Mouse (Mus musculus): ENCODE results near the gene Pzp.

Pzp gene

DNA sequence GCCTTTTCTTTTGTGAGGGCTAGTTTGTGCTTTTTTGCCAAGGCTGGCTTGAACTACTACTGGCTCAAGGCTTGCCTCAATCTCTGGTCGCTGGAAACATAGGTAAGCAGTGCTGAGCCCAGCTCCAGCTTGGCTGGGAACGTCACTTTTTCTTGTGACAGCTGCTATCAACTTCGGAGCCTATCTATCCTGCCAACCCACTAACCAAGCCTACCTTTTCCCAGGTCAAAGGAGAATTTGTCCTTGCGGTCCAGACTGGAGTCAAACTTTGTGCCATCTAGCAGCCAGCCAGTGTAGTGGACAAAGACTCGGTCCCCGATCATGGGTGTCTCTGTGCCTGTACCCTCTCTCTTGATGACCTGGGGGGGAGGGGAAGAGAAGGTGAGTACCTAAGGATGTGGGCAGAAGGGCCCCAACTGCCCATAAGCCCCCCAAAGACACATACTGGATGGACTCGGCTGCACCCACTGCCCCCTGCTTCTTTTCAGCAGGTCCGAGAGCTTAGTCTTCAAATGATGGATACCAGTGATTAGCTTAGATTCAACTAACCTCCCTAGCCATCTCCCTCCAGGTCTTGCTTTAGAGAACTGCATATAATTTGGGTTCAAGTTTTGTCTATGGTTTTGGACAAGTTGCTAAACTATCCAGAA is 90.0 kb downstream of the Pzp start:
- no peak for DNase-seq (ENCODE audit: low spot score)

DNA sequence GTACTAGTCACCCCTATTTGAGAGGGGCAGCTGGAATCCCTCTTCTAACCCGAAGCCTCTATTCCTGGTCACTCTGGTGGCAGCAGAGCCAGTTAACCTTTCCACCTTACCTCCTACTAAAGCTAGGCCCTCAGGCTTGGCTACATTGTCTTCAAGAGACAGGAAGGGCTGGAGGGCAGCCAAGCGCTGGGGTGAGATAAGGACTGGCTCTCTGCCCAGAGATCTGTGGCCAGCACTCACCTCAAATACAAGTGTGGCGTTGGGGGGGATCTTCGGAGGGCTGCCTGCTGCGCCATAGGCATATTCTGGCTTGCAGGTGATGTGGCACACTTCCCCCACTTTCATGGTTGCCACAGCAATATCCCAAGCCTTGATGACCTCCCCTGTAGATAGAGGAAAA is 91.0 kb downstream of the Pzp start:
- DNase-seq (ENCODE audit: low spot score): peak; percentile 81
